Mouse (Mus musculus) CH12.LX (cell line): ENCODE measurements around the gene Psmd1. TPM values are rescaled to one million over a fixed set of nuclear protein-coding genes. Genes with fewer than 3 reads are reported as not detected.

ENCODE experiments used
- DNase-seq: peaks from one replicate; pipeline ENCODE4 v3.0.0-alpha.2; 2013; ENCODE audit errors: extremely low read depth
- H3K27ac ChIP-seq: 2 replicates; pipeline ENCODE4 v1.5.1; 2012; ENCODE audit warnings: low read depth, mild to moderate bottlenecking, control low read depth, moderate library complexity; ENCODE audit not compliant: insufficient read depth
- H3K27me3 ChIP-seq: replicated peaks from 2 replicates; pipeline ENCODE3; 2012; ENCODE audit warnings: inconsistent platforms
- H3K36me3 ChIP-seq, 2 experiments: replicated peaks in 1 of 2; 2 replicates each; pipeline versions ENCODE3 to v1.6.1; 2012; ENCODE audit warnings: inconsistent platforms in 1 of 2, low read length in 1 of 2, mild to moderate bottlenecking in 1 of 2, mixed read lengths in 1 of 2, moderate library complexity in 1 of 2; ENCODE audit not compliant: control insufficient read depth in 1 of 2, insufficient read depth in 1 of 2
- H3K4me1 ChIP-seq, 2 experiments: 2 replicates each; pipeline ENCODE4 v1.6.1; 2012; ENCODE audit warnings: inconsistent platforms in 1 of 2, moderate library complexity in 1 of 2; ENCODE audit not compliant: insufficient read depth in 2 of 2, control insufficient read depth in 1 of 2
- H3K4me2 ChIP-seq: 2 replicates; pipeline ENCODE4 v1.6.1; 2012; ENCODE audit warnings: low read depth, mild to moderate bottlenecking, control low read depth; ENCODE audit not compliant: poor library complexity, insufficient read depth, severe bottlenecking
- H3K4me3 ChIP-seq, 3 experiments: fragments of 150-350 bp in 1 of 3; sonication (generic) in 1 of 3; replicated peaks in 1 of 3; 2 replicates each; pipeline versions ENCODE3 to v1.5.1; 2011 to 2012; ENCODE audit warnings: low read depth in 2 of 3, low read length in 2 of 3, mild to moderate bottlenecking in 2 of 3, moderate library complexity in 2 of 3, control low read depth in 1 of 3, improper control_type of control experiment in 1 of 3, inconsistent platforms in 1 of 3, mixed read lengths in 1 of 3; ENCODE audit not compliant: poor library complexity in 1 of 3
- H3K79me2 ChIP-seq: replicated peaks from 2 replicates; pipeline ENCODE4 v1.6.1; 2012; ENCODE audit warnings: mild to moderate bottlenecking, moderate library complexity; ENCODE audit not compliant: control insufficient read depth, poor library complexity, insufficient read depth, severe bottlenecking; ENCODE audit errors: extremely low read depth
- H3K9ac ChIP-seq: 2 replicates; pipeline ENCODE4 v1.6.1; 2012; ENCODE audit warnings: low read depth, mild to moderate bottlenecking, control low read depth, moderate library complexity; ENCODE audit not compliant: insufficient read depth
- H3K9me3 ChIP-seq: replicated peaks from 2 replicates; pipeline ENCODE3; 2012; ENCODE audit warnings: low read length, inconsistent platforms, mixed read lengths
- BHLHE40 ChIP-seq: IDR thresholded peaks from 2 replicates; pipeline ENCODE4 v1.6.1; 2011; ENCODE audit warnings: mild to moderate bottlenecking, low read depth, low read length, improper control_type of control experiment
- CTCF ChIP-seq, 2 experiments: IDR thresholded peaks in 1 of 2; conservative IDR thresholded peaks in 1 of 2; 2 replicates each; pipeline ENCODE4 v1.5.1; 2011 to 2012; ENCODE audit warnings: low read depth in 2 of 2, low read length in 2 of 2, improper control_type of control experiment in 1 of 2, inconsistent platforms in 1 of 2, mild to moderate bottlenecking in 1 of 2, moderate library complexity in 1 of 2
- E2F4 ChIP-seq: IDR thresholded peaks from 2 replicates; pipeline ENCODE4 v1.6.1; 2011; ENCODE audit warnings: low read depth, low read length, improper control_type of control experiment; ENCODE audit not compliant: insufficient replicate concordance
- EP300 ChIP-seq: IDR thresholded peaks from 2 replicates; pipeline ENCODE4 v1.6.1; 2011; ENCODE audit warnings: low read length, improper control_type of control experiment
- ETS1 ChIP-seq: conservative IDR thresholded peaks from 2 replicates; pipeline ENCODE4 v1.6.1; 2012; ENCODE audit warnings: low read depth, mild to moderate bottlenecking, inconsistent platforms, low read length, improper control_type of control experiment, moderate library complexity
- HCFC1 ChIP-seq: IDR thresholded peaks from 2 replicates; pipeline ENCODE4 v1.6.1; 2012; ENCODE audit warnings: low read depth, mild to moderate bottlenecking, inconsistent platforms, low read length, improper control_type of control experiment
- KAT2A ChIP-seq: IDR thresholded peaks from 2 replicates; pipeline ENCODE4 v1.6.1; 2012; ENCODE audit warnings: low read length, improper control_type of control experiment, inconsistent platforms; ENCODE audit not compliant: insufficient replicate concordance
- MAX ChIP-seq: IDR thresholded peaks from 2 replicates; pipeline ENCODE4 v1.6.1; 2011; ENCODE audit warnings: low read length, improper control_type of control experiment
- MAZ ChIP-seq: IDR thresholded peaks from 2 replicates; pipeline ENCODE4 v1.6.1; 2012; ENCODE audit warnings: low read depth, mild to moderate bottlenecking, inconsistent platforms, low read length, improper control_type of control experiment, moderate library complexity
- MEF2A ChIP-seq: IDR thresholded peaks from 2 replicates; pipeline ENCODE4 v1.6.1; 2014; ENCODE audit warnings: low read depth, mild to moderate bottlenecking, inconsistent platforms, low read length, improper control_type of control experiment, borderline replicate concordance
- MXI1 ChIP-seq: IDR thresholded peaks from 2 replicates; pipeline ENCODE4 v1.6.1; 2011; ENCODE audit warnings: mild to moderate bottlenecking, low read depth, low read length, improper control_type of control experiment
- NELFE ChIP-seq: IDR thresholded peaks from 2 replicates; pipeline ENCODE4 v1.6.1; 2011; ENCODE audit warnings: low read depth, low read length, improper control_type of control experiment
- NRF1 ChIP-seq: IDR thresholded peaks from 2 replicates; pipeline ENCODE4 v1.6.1; 2014; ENCODE audit warnings: low read depth, mild to moderate bottlenecking, inconsistent platforms, low read length, improper control_type of control experiment, moderate library complexity
- PAX5 ChIP-seq: IDR thresholded peaks from 2 replicates; pipeline ENCODE4 v1.6.1; 2012; ENCODE audit warnings: low read length, inconsistent platforms, mixed read lengths
- POLR2AphosphoS2 ChIP-seq: IDR thresholded peaks from 2 replicates; pipeline ENCODE4 v1.6.1; 2011; ENCODE audit warnings: low read depth, low read length, improper control_type of control experiment
- RAD21 ChIP-seq: IDR thresholded peaks from 2 replicates; pipeline ENCODE4 v1.6.1; 2011; ENCODE audit warnings: low read depth, mild to moderate bottlenecking, low read length, improper control_type of control experiment, moderate library complexity
- SIN3A ChIP-seq: IDR thresholded peaks from 2 replicates; pipeline ENCODE4 v1.6.1; 2012; ENCODE audit warnings: low read length, improper control_type of control experiment, inconsistent platforms
- SMC3 ChIP-seq: IDR thresholded peaks from 2 replicates; pipeline ENCODE4 v1.6.1; 2011; ENCODE audit warnings: low read depth, low read length, improper control_type of control experiment
- USF1 ChIP-seq: IDR thresholded peaks from 2 replicates; pipeline ENCODE4 v1.6.1; 2014; ENCODE audit warnings: low read depth, mild to moderate bottlenecking, inconsistent platforms, low read length, improper control_type of control experiment
- USF2 ChIP-seq: conservative IDR thresholded peaks from 2 replicates; pipeline ENCODE4 v1.6.1; 2011; ENCODE audit warnings: low read depth, low read length, improper control_type of control experiment
- ZC3H11A ChIP-seq: IDR thresholded peaks from 2 replicates; pipeline ENCODE4 v1.6.1; 2012; ENCODE audit warnings: low read depth, mild to moderate bottlenecking, inconsistent platforms, low read length, improper control_type of control experiment
- ZNF384 ChIP-seq: IDR thresholded peaks from 2 replicates; pipeline ENCODE4 v1.6.1; 2012; ENCODE audit warnings: low read depth, low read length, improper control_type of control experiment, inconsistent platforms
- dilution Hi-C: fragments of 300-500 bp; cut with MboI; formaldehyde crosslinking; loops from 2 replicates; pipeline ENCODE4 v1.14.3; 2020; ENCODE audit warnings: low sequenced_read_pairs; ENCODE audit not compliant: extremely low pct_unique_long_range_greater_than_20kb, extremely low pct_ligation_motif_present
- in situ Hi-C: fragments of 300-500 bp; cut with MboI; formaldehyde crosslinking; loops from 3 replicates; pipeline ENCODE4 v1.14.3; 2019; ENCODE audit warnings: low sequenced_read_pairs, low pct_ligation_motif_present, low pct_unique_long_range_greater_than_20kb, mixed read lengths
- polyA plus RNA-seq: library from polyadenylated mRNA; unstranded; fragments of >175 nt; gene quantifications from 2 replicates; pipeline ENCODE4 v1.2.1, GENCODE M21; 2012; ENCODE audit warnings: low read depth; ENCODE audit not compliant: insufficient read length
- total RNA-seq, 2 experiments: library from RNA; depleted of rRNA; stranded (reverse); fragments of 300-350 nt in 1 of 2; fragments of >200 nt in 1 of 2; gene quantifications; 2 replicates each; pipeline ENCODE4 v1.2.3; 2012 to 2014

The Psmd1 gene
- total and polyA plus RNA-seq, 3 experiments, result 87.6 to 196 (median 134) TPM

GRCm38 (mm10) chr1:86174602-86175001 is 110.4 kb downstream of the Psmd1 start:
- Histone ChIP-seq H3K27me3 (no peaks in the 10 kb centered on the region), H3K27ac (no peak overlapping the region), H3K79me2 (no peaks in the 10 kb centered on the region), H3K9ac (no peak overlapping the region), H3K9me3 (no peaks in the 10 kb centered on the region), H3K36me3 (peaks cover 47 to 87% of the 10 kb centered on the region in 2 experiments), H3K4me3 (no peak overlapping the region), H3K4me2 (no peak overlapping the region), H3K4me1 (no peaks in the 10 kb centered on the region)
- dilution Hi-C loops, result loop anchor here (25.0 kb wide), 1 partner anchor 163 kb away; no protein-coding TSS in a partner anchor
- in situ Hi-C loops, result loop anchor here (5.0 kb wide), 2 partner anchors 138 to 163 kb away; no protein-coding TSS in a partner anchor
- DNase-seq, result no peak
- TF ChIP-seq POLR2AphosphoS2, result no peak
- TF ChIP-seq ETS1, result no peak
- no peak for TF ChIP-seq PAX5
- TF ChIP-seq E2F4, result no peak
- peak; percentile 25 to 53; a peak in 3 of 4 replicates for TF ChIP-seq CTCF (conservative IDR thresholded peaks at IDR 0.05 in 1 of 2, IDR thresholded peaks at IDR 0.05 in 1 of 2; ENCODE audit: low read depth in 2 of 2, low read length in 2 of 2)

GRCm38 (mm10) chr1:86176066-86176465 is 111.9 kb downstream of the Psmd1 start:
- no peak for TF ChIP-seq NELFE
- TF ChIP-seq MAX, result no peak
- TF ChIP-seq EP300, result no peak
- TF ChIP-seq MXI1, result no peak
- TF ChIP-seq POLR2AphosphoS2, result no peak
- TF ChIP-seq USF1, result no peak
- no peak for TF ChIP-seq MAZ
- Histone ChIP-seq H3K9me3 (no peaks in the 10 kb centered on the region), H3K4me3 (no peak overlapping the region), H3K9ac (no peak overlapping the region), H3K79me2 (no peaks in the 10 kb centered on the region), H3K36me3 (peaks cover 43 to 93% of the 10 kb centered on the region in 2 experiments), H3K27ac (no peak overlapping the region), H3K4me1 (no peaks in the 10 kb centered on the region), H3K27me3 (no peaks in the 10 kb centered on the region), H3K4me2 (no peak overlapping the region)
- dilution Hi-C loops (loop anchor here (25.0 kb wide), 1 partner anchor 161 kb away; no protein-coding TSS in a partner anchor), in situ Hi-C loops (loop anchor here (5.0 kb wide), 2 partner anchors 136 to 161 kb away; no protein-coding TSS in a partner anchor)
- DNase-seq, result no peak

GRCm38 (mm10) chr1:86178462-86179253 is 114.5 kb downstream of the Psmd1 start:
- Histone ChIP-seq H3K79me2 (no peaks in the 10 kb centered on the region), H3K4me2 (no peak overlapping the region), H3K9ac (no peak overlapping the region), H3K27ac (no peak overlapping the region), H3K27me3 (no peaks in the 10 kb centered on the region), H3K4me3 (no peak overlapping the region), H3K4me1 (no peaks in the 10 kb centered on the region), H3K36me3 (peaks cover 29 to 88% of the 10 kb centered on the region in 2 experiments), H3K9me3 (no peaks in the 10 kb centered on the region)
- dilution Hi-C loops, result loop anchor here (25.0 kb wide), 1 partner anchor 159 kb away; no protein-coding TSS in a partner anchor
- DNase-seq, result peak; percentile 86
- in situ Hi-C loops, result loop anchor here (5.0 kb wide), 2 partner anchors 134 to 159 kb away; no protein-coding TSS in a partner anchor
- TF ChIP-seq EP300 (no peak), MAZ (0 out of 2 replicates have a peak, but pooled peaks have one; percentile 28), BHLHE40 (0 out of 2 replicates have a peak, but pooled peaks have one; percentile 22), MXI1 (no peak), ZNF384 (peak; percentile 49), USF2 (no peak), NRF1 (no peak), MEF2A (peak; percentile 48; the same call in 1 of the 2 replicates), RAD21 (peak; percentile 82), SIN3A (no peak), KAT2A (no peak), ZC3H11A (peak; percentile 81), POLR2AphosphoS2 (no peak), HCFC1 (peak; percentile 31; the same call in 1 of the 2 replicates), SMC3 (peak; percentile 98)
